Mouse (Mus musculus) right cerebral cortex, postnatal 4 days (tissue): ENCODE data around the gene Mpzl2.
"Not testable (repeated sequence)": the region's sequence is repeated elsewhere in the genome, so short reads cannot be mapped to it uniquely, and the experiment has no call there.

Experiments
- DNase-seq: peaks from one replicate; pipeline ENCODE4 v3.0.0-alpha.2; 2022

Mpzl2 gene

GRCm38 (mm10) chr9:45037803-45038202, 1.8 kb upstream of the Mpzl2 start:
- not testable (repeated sequence) for DNase-seq

- DNase-seq = no peak
These were observed 657 bp downstream of the Mpzl2 start for GRCm38 (mm10) chr9:45040066-45040845.

- no peak for DNase-seq
These were observed 1.7 kb downstream of the Mpzl2 start for GRCm38 (mm10) chr9:45041131-45041838.

GRCm38 (mm10) chr9:45042056-45042720, 2.6 kb downstream of the Mpzl2 start:
- no peak for DNase-seq

GRCm38 (mm10) chr9:45042947-45043346, 3.3 kb downstream of the Mpzl2 start:
- DNase-seq = no peak

GRCm38 (mm10) chr9:45046973-45047372, 7.4 kb downstream of the Mpzl2 start:
- DNase-seq = no peak

GRCm38 (mm10) chr9:45048511-45048910, 8.9 kb downstream of the Mpzl2 start:
- no peak for DNase-seq

- no peak for DNase-seq
These were observed 10.1 kb downstream of the Mpzl2 start for GRCm38 (mm10) chr9:45049731-45050130.

GRCm38 (mm10) chr9:45050301-45050700, 10.7 kb downstream of the Mpzl2 start:
- DNase-seq = no peak

- DNase-seq = peak; percentile 90
These were observed 15.6 kb downstream of the Mpzl2 start, which contains the start of gene Mpzl3 for GRCm38 (mm10) chr9:45055082-45055713. Gene Mpzl3, plus strand, starts transcription at chr9:45055186.

- no peak for DNase-seq
These were observed 18.8 kb downstream of the Mpzl2 start for GRCm38 (mm10) chr9:45058304-45058940.

GRCm38 (mm10) chr9:45060151-45060550, 20.6 kb downstream of the Mpzl2 start:
- DNase-seq = no peak

GRCm38 (mm10) chr9:45062677-45063076, 23.1 kb downstream of the Mpzl2 start:
- DNase-seq = no peak

- no peak for DNase-seq
These were observed 24.8 kb downstream of the Mpzl2 start for GRCm38 (mm10) chr9:45064421-45064820.

GRCm38 (mm10) chr9:45066735-45067134, 27.1 kb downstream of the Mpzl2 start:
- DNase-seq = no peak

- no peak for DNase-seq
These were observed 32.2 kb downstream of the Mpzl2 start for GRCm38 (mm10) chr9:45071800-45072199.

GRCm38 (mm10) chr9:45077859-45078258, 38.3 kb downstream of the Mpzl2 start:
- DNase-seq = no peak

GRCm38 (mm10) chr9:45079011-45079410, 39.4 kb downstream of the Mpzl2 start, which contains the start of gene Jaml:
Gene Jaml, plus strand, starts transcription at chr9:45079183.
- no peak for DNase-seq

GRCm38 (mm10) chr9:45083132-45083531, 43.5 kb downstream of the Mpzl2 start:
- DNase-seq = no peak

- no peak for DNase-seq
These were observed 45.0 kb downstream of the Mpzl2 start for GRCm38 (mm10) chr9:45084556-45084955.

GRCm38 (mm10) chr9:45085741-45086690, 46.4 kb downstream of the Mpzl2 start:
- DNase-seq = no peak
